Mouse (Mus musculus) embryonic facial prominence, embryonic 13.5 days (tissue): ENCODE data around the gene Cdh6. TPM values are rescaled to one million over a fixed set of nuclear protein-coding genes. Genes with fewer than 3 reads are reported as not detected.

Experiments
- ATAC-seq: fragments of 200-750 bp; cut with Nextera tagmentation; 2 replicates; pipeline ENCODE4 v1.8.0; 2017; ENCODE audit warnings: low read depth; ENCODE audit not compliant: insufficient number of reproducible peaks, insufficient read depth, low FRiP score, low TSS enrichment
- H3K27ac ChIP-seq: fragments of 300-500 bp; sonication (generic); 2 replicates; pipeline ENCODE4 v1.5.1; 2015; ENCODE audit warnings: moderate library complexity, mild to moderate bottlenecking, inconsistent platforms
- H3K27me3 ChIP-seq: fragments of 300-500 bp; sonication (generic); 2 replicates; pipeline ENCODE4 v1.6.1; 2015; ENCODE audit warnings: mild to moderate bottlenecking, inconsistent platforms
- H3K36me3 ChIP-seq: fragments of 300-500 bp; sonication (generic); 2 replicates; pipeline ENCODE4 v1.6.1; 2015; ENCODE audit warnings: mild to moderate bottlenecking, inconsistent platforms
- H3K4me1 ChIP-seq: fragments of 300-500 bp; sonication (generic); 2 replicates; pipeline ENCODE4 v1.6.1; 2015; ENCODE audit warnings: inconsistent platforms
- H3K4me2 ChIP-seq: fragments of 300-500 bp; sonication (generic); 2 replicates; pipeline ENCODE4 v1.6.1; 2015; ENCODE audit warnings: moderate library complexity, mild to moderate bottlenecking, inconsistent platforms
- H3K4me3 ChIP-seq: fragments of 300-500 bp; sonication (generic); 2 replicates; pipeline ENCODE4 v1.5.1; 2015; ENCODE audit warnings: mild to moderate bottlenecking, inconsistent platforms
- H3K9ac ChIP-seq: fragments of 300-500 bp; sonication (generic); 2 replicates; pipeline ENCODE4 v1.6.1; 2015; ENCODE audit warnings: mild to moderate bottlenecking, inconsistent platforms
- H3K9me3 ChIP-seq: fragments of 300-500 bp; sonication (generic); 2 replicates; pipeline ENCODE4 v1.6.1; 2016; ENCODE audit warnings: inconsistent platforms
- WGBS: fragments of 180-500 bp; shearing (Covaris S2); methylation state at CpG from one replicate; pipeline ENCODE4 v1.1.7; 2015; ENCODE audit warnings: mixed read lengths; 5-methylcytosine and 5-hydroxymethylcytosine counted together
- polyA plus RNA-seq: library from polyadenylated mRNA; unstranded; fragments of >200 nt; fragmentation: Nextera tagmentation; extraction: Ambion mirVana; gene quantifications from 2 replicates; pipeline ENCODE4 v1.2.1, GENCODE M21; 2015

Cdh6 gene
- polyA plus RNA-seq, 1 experiment from 2014 or later: 19.8 TPM

GRCm38 (mm10) chr15:13047910-13048309 lies 125.6 kb downstream of the Cdh6 start:
- no peak overlapping the region for H3K9ac ChIP-seq
- H3K9me3 ChIP-seq: no peaks in the 10 kb centered on the region
- WGBS: 82% methylated on average over 7 of the region's 7 CpGs
- no peaks in the 10 kb centered on the region for H3K27me3 ChIP-seq
- no peaks in the 10 kb centered on the region for H3K4me1 ChIP-seq
- H3K4me3 ChIP-seq: no peak overlapping the region
- H3K36me3 ChIP-seq: peaks cover 8% of the 10 kb centered on the region; the same call in 1 of the 2 replicates
- H3K27ac ChIP-seq: no peak overlapping the region
- no peak overlapping the region for H3K4me2 ChIP-seq
- no peak for ATAC-seq

- Histone ChIP-seq H3K9me3 (no peaks in the 10 kb centered on the region), H3K9ac (no peak overlapping the region), H3K27ac (no peak overlapping the region), H3K4me1 (no peaks in the 10 kb centered on the region), H3K27me3 (no peaks in the 10 kb centered on the region), H3K36me3 (peaks cover 13% of the 10 kb centered on the region), H3K4me2 (no peak overlapping the region), H3K4me3 (no peak overlapping the region)
- ATAC-seq: no peak
- WGBS: 52% methylated on average over 16 of the region's 16 CpGs
Observed at GRCm38 (mm10) chr15:13034436-13034835, 139.0 kb downstream of the Cdh6 start.

- Histone ChIP-seq H3K4me3 (no peak overlapping the region), H3K9me3 (no peaks in the 10 kb centered on the region), H3K27ac (no peak overlapping the region), H3K4me2 (no peak overlapping the region), H3K4me1 (no peaks in the 10 kb centered on the region), H3K27me3 (no peaks in the 10 kb centered on the region), H3K36me3 (peaks cover 10% of the 10 kb centered on the region), H3K9ac (no peak overlapping the region)
- WGBS: 84% methylated on average over 2 of the region's 2 CpGs
- no peak for ATAC-seq
Observed at GRCm38 (mm10) chr15:13030641-13031040, 142.8 kb downstream of the Cdh6 start.

- Histone ChIP-seq H3K9me3 (no peaks in the 10 kb centered on the region), H3K4me2 (no peak overlapping the region), H3K36me3 (no peaks in the 10 kb centered on the region), H3K9ac (no peak overlapping the region), H3K4me3 (no peak overlapping the region), H3K27me3 (no peaks in the 10 kb centered on the region), H3K4me1 (no peaks in the 10 kb centered on the region), H3K27ac (no peak overlapping the region)
- ATAC-seq: no peak
- WGBS: 61% methylated on average over 5 of the region's 5 CpGs
Observed at GRCm38 (mm10) chr15:13027513-13027912, 146.0 kb downstream of the Cdh6 start.

- H3K27me3 ChIP-seq: no peaks in the 10 kb centered on the region
- 58% methylated on average over 2 of the region's 2 CpGs for WGBS
- no peak overlapping the region for H3K27ac ChIP-seq
Observed at GRCm38 (mm10) chr15:13016756-13017357, 156.6 kb downstream of the Cdh6 start.

GRCm38 (mm10) chr15:13008803-13009202 lies 164.7 kb downstream of the Cdh6 start:
- H3K27me3 ChIP-seq: no peaks in the 10 kb centered on the region
- no peak overlapping the region for H3K9ac ChIP-seq
- no peak for ATAC-seq
- no peak overlapping the region for H3K4me3 ChIP-seq
- H3K4me2 ChIP-seq: no peak overlapping the region
- 80% methylated on average over 4 of the region's 4 CpGs for WGBS
- no peaks in the 10 kb centered on the region for H3K9me3 ChIP-seq
- no peaks in the 10 kb centered on the region for H3K36me3 ChIP-seq
- no peak overlapping the region for H3K27ac ChIP-seq
- H3K4me1 ChIP-seq: no peaks in the 10 kb centered on the region

More at GRCm38 (mm10) chr15:13016756-13017357, 156.6 kb downstream of the Cdh6 start:
- no peak overlapping the region for H3K4me3 ChIP-seq
- H3K4me1 ChIP-seq: no peaks in the 10 kb centered on the region
- no peak overlapping the region for H3K4me2 ChIP-seq
- H3K9ac ChIP-seq: no peak overlapping the region
- H3K36me3 ChIP-seq: no peaks in the 10 kb centered on the region
- no peaks in the 10 kb centered on the region for H3K9me3 ChIP-seq
- no peak for ATAC-seq

- Histone ChIP-seq H3K9ac (no peak overlapping the region), H3K36me3 (no peaks in the 10 kb centered on the region), H3K27me3 (no peaks in the 10 kb centered on the region), H3K9me3 (no peaks in the 10 kb centered on the region), H3K4me1 (no peaks in the 10 kb centered on the region), H3K4me3 (no peak overlapping the region), H3K27ac (no peak overlapping the region), H3K4me2 (no peak overlapping the region)
- 72% methylated on average over 13 of the region's 13 CpGs for WGBS
- no peak for ATAC-seq
Observed at GRCm38 (mm10) chr15:13005934-13006333, 167.5 kb downstream of the Cdh6 start.

- H3K4me2 ChIP-seq: no peak overlapping the region
- H3K4me3 ChIP-seq: no peak overlapping the region
- H3K36me3 ChIP-seq: no peaks in the 10 kb centered on the region
- H3K4me1 ChIP-seq: no peaks in the 10 kb centered on the region
- no peaks in the 10 kb centered on the region for H3K9me3 ChIP-seq
- H3K9ac ChIP-seq: no peak overlapping the region
- no peaks in the 10 kb centered on the region for H3K27me3 ChIP-seq
- no peak overlapping the region for H3K27ac ChIP-seq
- ATAC-seq: no peak
- 68% methylated on average over 7 of the region's 7 CpGs for WGBS
Observed at GRCm38 (mm10) chr15:13001549-13001948, 171.9 kb downstream of the Cdh6 start.

GRCm38 (mm10) chr15:12994563-12995359 lies 178.7 kb downstream of the Cdh6 start:
- ATAC-seq: no peak
- H3K9me3 ChIP-seq: no peaks in the 10 kb centered on the region
- no peak overlapping the region for H3K9ac ChIP-seq
- no peak overlapping the region for H3K27ac ChIP-seq
- H3K4me3 ChIP-seq: no peak overlapping the region
- WGBS: 75% methylated on average over 9 of the region's 9 CpGs
- no peaks in the 10 kb centered on the region for H3K36me3 ChIP-seq
- H3K4me2 ChIP-seq: no peak overlapping the region
- no peaks in the 10 kb centered on the region for H3K27me3 ChIP-seq
- H3K4me1 ChIP-seq: no peaks in the 10 kb centered on the region
